Mouse (Mus musculus) C2C12 (cell line): ENCODE measurements at regions not wholly inside any gene's neighbourhood (a gene's known extent, or its start where the extent isn't known, plus 50 kb on each side); places are given as distances from the start of the nearest gene placed in this dataset.

ENCODE experiments used
- H3K27me3 ChIP-seq: one replicate; pipeline ENCODE4 v1.6.1; 2011; ENCODE audit not compliant: control insufficient read depth, insufficient read depth, insufficient read length
- H3K36me3 ChIP-seq: one replicate; pipeline ENCODE4 v1.6.1; 2011; ENCODE audit not compliant: control insufficient read depth, insufficient read depth
- H3K4me3 ChIP-seq: one replicate; pipeline ENCODE4 v1.5.1; 2011; ENCODE audit warnings: mild to moderate bottlenecking, control low read depth; ENCODE audit not compliant: poor library complexity, insufficient read depth, severe bottlenecking
- H3K79me2 ChIP-seq: one replicate; pipeline ENCODE4 v1.6.1; 2011; ENCODE audit not compliant: control insufficient read depth, insufficient read depth
- H3K79me3 ChIP-seq: one replicate; pipeline ENCODE4 v1.6.1; 2011; ENCODE audit warnings: low read depth, control low read depth
- H3ac ChIP-seq: one replicate; pipeline ENCODE3; 2011; ENCODE audit warnings: low read depth; ENCODE audit not compliant: control insufficient read depth, insufficient read length
- CEBPB ChIP-seq: IDR thresholded peaks from one replicate; pipeline ENCODE4 v1.6.1; 2011; ENCODE audit warnings: low read depth, mild to moderate bottlenecking, control low read depth, moderate library complexity
- FOSL1 ChIP-seq: IDR thresholded peaks from one replicate; pipeline ENCODE4 v1.8.0; 2011; ENCODE audit warnings: mild to moderate bottlenecking, low read length; ENCODE audit not compliant: poor library complexity, insufficient read depth, severe bottlenecking
- MYOD1 ChIP-seq: IDR thresholded peaks from one replicate; pipeline ENCODE4 v1.6.1; 2011; ENCODE audit warnings: low read depth; ENCODE audit not compliant: control insufficient read depth, insufficient read length
- USF1 ChIP-seq: IDR thresholded peaks from one replicate; pipeline ENCODE4 v1.6.1; 2011; ENCODE audit warnings: low read depth, mild to moderate bottlenecking, control low read depth, moderate library complexity

GRCm38 (mm10) chr11:45799732-45800386 is 52.0 kb upstream of the Clint1 start:
- no peak overlapping the region for H3K4me3 ChIP-seq
- no peak for TF ChIP-seq CEBPB
- no peak for TF ChIP-seq MYOD1
- TF ChIP-seq USF1, result no peak
- no peak for TF ChIP-seq FOSL1

More at GRCm38 (mm10) chr11:45799732-45800386, 52.0 kb upstream of the Clint1 start:
- H3K36me3 ChIP-seq, result no peaks in the 10 kb centered on the region
- no peaks in the 10 kb centered on the region for H3K27me3 ChIP-seq
- no peaks in the 10 kb centered on the region for H3K79me2 ChIP-seq
- no peak overlapping the region for H3ac ChIP-seq
- no peaks in the 10 kb centered on the region for H3K79me3 ChIP-seq
